Mouse (Mus musculus) small intestine, adult 2 months (tissue): Measurements from ENCODE around the gene Banp.

ENCODE experiments used
- CTCF ChIP-seq: fragments of 200-500 bp; IDR thresholded peaks from 2 replicates; pipeline ENCODE4 v1.5.1; 2012; ENCODE audit warnings: low read depth, mild to moderate bottlenecking, control low read depth, inconsistent platforms, low read length, moderate library complexity, mixed read lengths; ENCODE audit not compliant: insufficient replicate concordance, insufficient read length; ENCODE audit errors: extremely low read depth
- POLR2A ChIP-seq: fragments of 200-500 bp; IDR thresholded peaks from 2 replicates; pipeline ENCODE4 v1.6.1; 2012; ENCODE audit warnings: low read depth, mild to moderate bottlenecking, control low read depth, inconsistent platforms, low read length, moderate library complexity

GRCm38 (mm10) chr8:122032741-122033140, 83.2 kb downstream of the Banp start:
- TF ChIP-seq CTCF: no peak
- no peak for TF ChIP-seq POLR2A
